Mouse (Mus musculus) embryonic facial prominence, embryonic 10.5 days (tissue): ENCODE measurements around the gene Pde4b. TPM values are rescaled to one million over a fixed set of nuclear protein-coding genes. Genes with fewer than 3 reads are reported as not detected.

ENCODE experiments used
- DNase-seq: peaks from one replicate; pipeline ENCODE4 v3.0.0-alpha.2; 2017; ENCODE audit warnings: low spot score
- H3K27ac ChIP-seq: fragments of 300-500 bp; sonication (generic); replicated peaks from 2 replicates; pipeline ENCODE4 v1.5.1; 2016; ENCODE audit warnings: mild to moderate bottlenecking
- H3K27me3 ChIP-seq: fragments of 300-500 bp; sonication (generic); replicated peaks from 2 replicates; pipeline ENCODE4 v1.6.1; 2016; ENCODE audit warnings: low read depth, mild to moderate bottlenecking; ENCODE audit not compliant: poor library complexity, severe bottlenecking
- H3K36me3 ChIP-seq: fragments of 300-500 bp; sonication (generic); replicated peaks from 2 replicates; pipeline ENCODE4 v1.6.1; 2016; ENCODE audit warnings: mild to moderate bottlenecking, moderate library complexity
- H3K4me1 ChIP-seq: fragments of 300-500 bp; sonication (generic); 2 replicates; pipeline ENCODE4 v1.6.1; 2016
- H3K4me3 ChIP-seq: fragments of 300-500 bp; sonication (generic); 2 replicates; pipeline ENCODE4 v1.5.1; 2016; ENCODE audit warnings: mild to moderate bottlenecking, moderate library complexity
- H3K9me3 ChIP-seq: fragments of 300-500 bp; sonication (generic); 2 replicates; pipeline ENCODE4 v1.6.1; 2016; ENCODE audit warnings: mild to moderate bottlenecking
- WGBS: fragments of 180-500 bp; shearing (Covaris S2); methylation state at CpG from one replicate; pipeline ENCODE4 v1.1.7; 2016; 5-methylcytosine and 5-hydroxymethylcytosine counted together
- polyA plus RNA-seq: library from polyadenylated mRNA; unstranded; fragments of >200 nt; fragmentation: Nextera tagmentation; extraction: Ambion mirVana; gene quantifications from 2 replicates; pipeline ENCODE4 v1.2.1, GENCODE M21; 2016

Gene Pde4b
- polyA plus RNA-seq, 1 experiment from 2014 or later, result 8.2 TPM

DNA sequence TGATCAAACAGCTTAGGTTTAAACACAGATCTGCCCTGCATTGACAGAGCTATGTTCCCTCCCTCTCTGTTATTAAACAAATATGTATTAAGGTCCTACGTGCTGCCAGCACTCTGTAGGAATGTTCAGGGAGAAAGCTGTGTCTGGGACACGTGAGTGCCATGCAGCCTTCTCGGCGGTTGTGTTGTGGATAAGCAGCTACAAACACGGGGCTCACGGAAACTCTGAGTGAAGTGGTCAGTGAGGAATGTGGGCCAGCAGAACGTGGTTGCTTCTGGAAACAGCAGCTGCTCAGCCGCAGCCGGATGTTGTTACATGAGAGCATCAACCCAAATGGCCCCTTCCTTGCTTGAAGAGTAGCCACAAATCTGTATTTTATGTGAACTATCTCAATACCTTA lies 547.9 kb downstream of the Pde4b start:
- no peaks in the 10 kb centered on the region for H3K9me3 ChIP-seq
- H3K27me3 ChIP-seq, result no peaks in the 10 kb centered on the region
- H3K36me3 ChIP-seq, result no peaks in the 10 kb centered on the region
- peaks cover 7% of the 10 kb centered on the region; the same call in 1 of the 2 replicates for H3K4me1 ChIP-seq
- WGBS, result 79% methylated on average over 9 of the region's 9 CpGs
- peak; percentile 10 for DNase-seq
- H3K27ac ChIP-seq, result no peak overlapping the region
- no peak overlapping the region for H3K4me3 ChIP-seq

DNA sequence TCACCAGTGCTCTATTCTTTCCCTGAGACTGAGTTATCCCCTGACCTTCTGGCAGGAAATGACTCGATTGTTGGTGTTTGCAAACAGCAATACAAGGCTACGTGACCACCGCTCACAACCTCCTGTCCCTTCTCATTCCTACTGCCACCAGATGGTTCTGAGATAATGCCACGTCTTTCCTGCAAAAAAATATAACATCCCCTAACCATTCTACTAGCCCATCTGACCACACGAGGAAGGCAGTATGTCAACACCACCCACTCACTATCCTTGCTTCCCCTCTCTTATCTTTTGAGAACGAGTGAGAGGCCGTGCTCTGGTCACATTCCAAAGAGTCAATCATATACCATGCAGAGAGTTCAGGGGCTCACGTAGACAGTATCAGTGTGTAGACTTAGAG lies 548.6 kb downstream of the Pde4b start:
- 80% methylated on average over 8 of the region's 8 CpGs for WGBS
- no peak overlapping the region for H3K4me3 ChIP-seq
- H3K27ac ChIP-seq, result no peak overlapping the region
- peaks cover 2% of the 10 kb centered on the region; the same call in 1 of the 2 replicates for H3K4me1 ChIP-seq
- H3K27me3 ChIP-seq, result no peaks in the 10 kb centered on the region
- DNase-seq, result peak; percentile 4
- H3K36me3 ChIP-seq, result no peaks in the 10 kb centered on the region
- H3K9me3 ChIP-seq, result no peaks in the 10 kb centered on the region

DNA sequence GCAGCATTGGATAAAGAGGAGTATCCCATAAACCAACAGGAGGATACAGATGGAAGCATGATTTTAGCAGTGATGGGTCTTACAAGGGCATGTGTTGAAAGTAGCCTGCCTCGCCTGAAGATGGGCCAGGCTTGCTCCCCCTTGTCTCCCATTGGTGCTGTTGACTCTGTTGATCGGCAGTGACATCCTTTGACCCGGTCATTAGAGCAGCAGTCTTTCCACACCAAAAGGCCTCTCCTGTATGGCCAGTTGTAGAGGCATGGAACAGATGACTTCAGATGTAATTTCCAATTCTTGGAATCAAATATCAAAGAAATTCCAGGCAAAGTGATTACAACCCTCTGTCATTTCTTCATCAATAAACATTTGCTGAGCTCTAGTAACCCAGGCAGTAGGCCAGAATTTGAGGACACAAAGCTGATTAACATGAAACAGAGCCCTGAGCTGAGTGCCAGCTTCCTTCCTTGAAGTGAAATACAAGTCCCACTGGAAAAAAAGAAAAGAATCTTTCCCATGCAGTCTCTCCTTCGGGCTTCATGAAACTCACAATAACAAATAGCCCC lies 550.1 kb downstream of the Pde4b start:
- peak; percentile 8 for DNase-seq
- Histone ChIP-seq H3K4me3 (no peak overlapping the region), H3K27me3 (no peaks in the 10 kb centered on the region), H3K9me3 (no peaks in the 10 kb centered on the region), H3K27ac (no peak overlapping the region), H3K36me3 (no peaks in the 10 kb centered on the region), H3K4me1 (no peaks in the 10 kb centered on the region)
- WGBS, result 73% methylated on average over 4 of the region's 4 CpGs

DNA sequence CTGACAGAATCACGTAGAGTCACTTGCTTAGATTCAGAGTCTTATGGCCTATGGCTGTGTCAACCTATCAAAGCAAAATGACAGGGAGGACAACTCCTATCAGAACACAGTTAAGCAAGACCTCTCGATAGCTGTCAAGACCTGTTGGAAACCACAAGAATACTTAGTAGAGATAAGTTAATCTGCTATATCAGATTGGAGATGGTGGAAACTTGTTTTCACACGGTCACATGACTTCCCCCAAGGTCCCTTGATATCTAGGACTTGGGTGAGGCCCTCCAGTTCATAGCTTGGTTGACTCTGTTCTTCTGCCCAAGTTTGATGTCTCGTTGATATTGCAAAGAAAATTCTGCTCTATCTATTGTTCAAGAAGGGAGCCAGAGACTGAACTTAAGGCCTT lies 553.6 kb downstream of the Pde4b start:
- no peaks in the 10 kb centered on the region for H3K27me3 ChIP-seq
- H3K4me1 ChIP-seq, result no peaks in the 10 kb centered on the region
- H3K27ac ChIP-seq, result no peak overlapping the region
- no peaks in the 10 kb centered on the region for H3K36me3 ChIP-seq
- WGBS, result 88% methylated on average over 4 of the region's 4 CpGs
- H3K4me3 ChIP-seq, result no peak overlapping the region
- H3K9me3 ChIP-seq, result no peaks in the 10 kb centered on the region
- DNase-seq, result no peak

DNA sequence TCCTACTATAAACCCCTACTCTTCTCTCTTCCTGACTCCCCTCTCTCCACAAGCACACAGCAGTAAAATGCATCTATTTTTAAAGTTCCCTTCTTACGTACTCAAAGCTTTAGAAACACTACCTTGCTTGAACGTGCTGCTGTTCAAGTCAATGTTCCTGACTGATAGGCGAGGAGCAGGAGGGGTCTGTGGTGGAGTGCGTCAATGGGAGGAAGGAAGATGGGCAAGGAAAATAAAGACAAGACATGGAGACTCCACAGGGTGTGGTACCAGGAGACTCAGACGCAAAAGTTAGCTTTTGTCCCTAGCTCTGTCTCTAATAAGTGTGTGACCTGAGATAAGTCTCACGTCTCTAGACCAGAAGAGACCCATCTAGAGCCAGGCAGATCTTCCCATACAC lies 556.7 kb downstream of the Pde4b start:
- Histone ChIP-seq H3K4me1 (no peaks in the 10 kb centered on the region), H3K36me3 (no peaks in the 10 kb centered on the region), H3K9me3 (no peaks in the 10 kb centered on the region), H3K27ac (no peak overlapping the region), H3K4me3 (no peak overlapping the region), H3K27me3 (no peaks in the 10 kb centered on the region)
- WGBS, result 82% methylated on average over 6 of the region's 6 CpGs
- DNase-seq, result no peak

DNA sequence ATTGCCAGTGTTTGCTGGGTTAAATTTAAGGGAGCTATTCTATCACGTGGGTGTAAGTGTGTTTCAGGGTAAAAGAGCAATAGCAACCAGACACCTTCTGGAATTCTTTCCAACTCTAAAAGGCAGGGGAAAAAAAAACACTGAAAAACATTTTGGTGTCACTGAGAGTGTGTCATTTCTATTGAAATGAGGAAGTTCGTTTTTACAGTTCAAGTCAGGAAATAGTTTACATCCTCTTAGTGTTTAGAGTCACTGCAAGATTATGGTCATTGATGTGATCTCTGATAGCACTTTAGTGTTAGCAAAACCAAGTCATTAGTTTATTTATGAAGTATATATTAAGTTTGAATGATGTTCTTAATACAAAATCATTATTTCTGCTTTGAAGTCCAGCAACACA lies 559.7 kb downstream of the Pde4b start:
- H3K27me3 ChIP-seq, result no peaks in the 10 kb centered on the region
- H3K4me3 ChIP-seq, result no peak overlapping the region
- no peaks in the 10 kb centered on the region for H3K9me3 ChIP-seq
- DNase-seq, result no peak
- H3K4me1 ChIP-seq, result no peaks in the 10 kb centered on the region
- 72% methylated on average over 2 of the region's 2 CpGs for WGBS
- no peaks in the 10 kb centered on the region for H3K36me3 ChIP-seq
- H3K27ac ChIP-seq, result no peak overlapping the region

DNA sequence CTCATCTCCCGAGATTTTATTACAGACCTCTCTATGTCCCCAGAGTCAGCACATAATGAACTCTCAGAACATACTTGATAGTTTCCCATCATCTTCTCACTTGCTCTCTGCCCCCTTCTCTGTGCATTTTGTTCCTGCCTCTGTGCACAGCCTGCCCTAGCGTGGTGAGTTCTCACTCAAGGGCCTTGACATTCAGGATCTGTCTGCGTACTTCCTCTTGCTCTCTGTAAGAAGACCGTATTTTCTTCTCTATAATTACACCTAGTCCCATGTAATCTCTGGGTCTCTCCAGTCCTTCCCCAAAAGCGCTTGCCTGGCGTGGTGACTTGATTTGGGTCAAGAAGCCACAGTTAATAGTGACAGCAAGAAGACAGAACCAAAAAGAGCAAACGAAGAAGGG lies 568.0 kb downstream of the Pde4b start:
- Histone ChIP-seq H3K4me1 (no peaks in the 10 kb centered on the region), H3K9me3 (no peaks in the 10 kb centered on the region), H3K4me3 (no peak overlapping the region), H3K27ac (no peak overlapping the region), H3K36me3 (no peaks in the 10 kb centered on the region), H3K27me3 (no peaks in the 10 kb centered on the region)
- no peak for DNase-seq
- 81% methylated on average over 7 of the region's 7 CpGs for WGBS

DNA sequence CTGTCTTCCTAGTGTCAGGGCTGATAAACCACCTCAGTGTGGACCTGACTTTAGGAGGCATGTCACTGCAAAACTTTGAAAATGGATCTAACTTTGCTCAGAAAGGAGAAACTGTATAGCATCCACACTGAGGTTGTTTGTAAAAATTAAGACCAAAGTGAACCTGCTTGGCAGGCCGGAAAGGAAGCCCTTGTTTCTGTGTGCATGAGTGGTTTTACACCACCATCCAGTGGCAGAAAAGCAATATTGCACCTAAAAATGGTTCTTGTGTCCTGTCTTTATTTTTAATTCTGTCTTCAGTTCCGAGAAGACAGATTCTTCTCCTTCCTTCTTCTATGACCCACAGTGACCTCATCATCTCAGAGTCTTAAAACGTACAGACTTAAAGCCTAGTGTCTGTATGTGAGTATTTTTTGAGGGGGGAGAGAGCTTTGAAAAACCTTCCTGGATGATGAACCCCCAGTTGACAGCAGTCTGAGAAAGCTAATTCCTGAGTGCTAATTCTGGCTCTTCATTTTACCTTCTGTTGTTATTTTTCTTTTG lies 569.2 kb downstream of the Pde4b start:
- no peaks in the 10 kb centered on the region for H3K27me3 ChIP-seq
- DNase-seq, result peak; percentile 39
- no peaks in the 10 kb centered on the region for H3K9me3 ChIP-seq
- no peaks in the 10 kb centered on the region for H3K4me1 ChIP-seq
- no peaks in the 10 kb centered on the region for H3K36me3 ChIP-seq
- no peak overlapping the region for H3K27ac ChIP-seq
- H3K4me3 ChIP-seq, result no peak overlapping the region
- WGBS, result 27% methylated on average over 3 of the region's 3 CpGs

Other genes with a start within 250 kb of the Pde4b start
- gene B020004J07Rik, start 243.5 kb upstream of the Pde4b start, polyA plus RNA-seq, result not detected in 2 replicates
- gene C130073F10Rik, start 193.8 kb upstream of the Pde4b start, polyA plus RNA-seq, result not detected in 2 replicates
- not detected in 2 replicates for gene Gm12800, start 178.4 kb upstream of the Pde4b start, polyA plus RNA-seq
- not detected in 2 replicates for gene Gm12794, start 147.1 kb upstream of the Pde4b start, polyA plus RNA-seq
- not detected in 2 replicates for gene Gm12790, start 106.5 kb upstream of the Pde4b start, polyA plus RNA-seq
- not detected in 2 replicates for gene Gm12789, start 100.9 kb upstream of the Pde4b start, polyA plus RNA-seq